Mouse (Mus musculus) thymus, adult 18-20 months (tissue): ENCODE measurements around the gene Bcap31.
"Not testable (repeated sequence)": the region's sequence is repeated elsewhere in the genome, so short reads cannot be mapped to it uniquely, and the experiment has no call there.

Experiments used
- DNase-seq, 2 experiments: peaks; one replicate each; pipeline ENCODE4 v3.0.0; 2022; ENCODE audit warnings: mixed read lengths in 2 of 2

Bcap31 gene

DNA sequence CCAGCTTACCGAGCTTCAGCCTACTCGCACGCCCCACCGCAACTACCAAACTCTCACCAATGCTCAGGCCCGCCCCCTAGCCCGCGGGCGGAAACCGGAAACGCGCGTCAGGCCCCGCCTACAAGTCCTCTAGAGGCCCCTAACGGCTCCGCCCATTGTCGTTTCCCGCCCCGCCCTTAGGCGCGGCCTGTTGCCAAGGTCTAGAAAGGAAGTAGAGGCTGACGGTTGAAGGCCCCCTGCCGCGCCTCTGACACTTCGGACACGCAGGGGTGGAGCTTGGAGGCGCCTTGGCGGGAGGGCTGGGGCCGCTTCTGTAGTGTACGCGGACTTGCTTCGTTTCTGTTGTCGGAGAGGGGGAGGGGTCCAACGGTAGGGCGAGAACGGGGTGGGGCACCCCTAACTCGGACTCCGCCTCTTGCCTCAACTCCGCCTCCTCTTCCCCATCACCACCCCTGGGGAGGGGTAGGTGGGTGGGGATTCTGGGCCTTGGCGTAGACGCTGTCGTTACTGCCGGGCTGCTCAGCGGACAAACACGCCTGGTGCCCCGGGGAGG, at the start of gene Bcap31, which contains the start of gene Abcd1:
Gene Bcap31, minus strand, starts transcription at position 67 of the 553 bp plus-strand sequence.
Gene Abcd1, plus strand, starts transcription at position 489 of the 553 bp plus-strand sequence.
- DNase-seq, result peak; percentile 92 to 96

DNA sequence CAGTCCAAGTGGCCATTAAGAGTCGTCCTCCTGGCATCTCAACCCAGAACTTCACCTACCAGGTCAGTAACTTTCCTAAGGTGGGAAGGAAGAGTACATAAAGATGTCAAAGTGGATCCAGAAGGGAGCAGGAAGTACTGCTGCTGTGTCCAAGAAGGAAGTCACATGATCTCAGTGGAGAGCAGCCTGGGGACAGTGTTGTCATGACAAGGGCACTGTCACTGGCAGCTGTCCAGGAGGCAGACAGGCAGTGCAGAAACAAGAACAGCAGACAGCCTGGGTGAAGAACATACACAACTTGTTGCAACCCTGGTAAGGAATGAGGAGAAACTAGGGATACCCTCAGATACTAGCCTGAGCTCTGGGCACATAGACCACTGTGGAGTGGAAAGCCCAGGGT, 49.3 kb upstream of the Bcap31 start:
- no peak for DNase-seq

DNA sequence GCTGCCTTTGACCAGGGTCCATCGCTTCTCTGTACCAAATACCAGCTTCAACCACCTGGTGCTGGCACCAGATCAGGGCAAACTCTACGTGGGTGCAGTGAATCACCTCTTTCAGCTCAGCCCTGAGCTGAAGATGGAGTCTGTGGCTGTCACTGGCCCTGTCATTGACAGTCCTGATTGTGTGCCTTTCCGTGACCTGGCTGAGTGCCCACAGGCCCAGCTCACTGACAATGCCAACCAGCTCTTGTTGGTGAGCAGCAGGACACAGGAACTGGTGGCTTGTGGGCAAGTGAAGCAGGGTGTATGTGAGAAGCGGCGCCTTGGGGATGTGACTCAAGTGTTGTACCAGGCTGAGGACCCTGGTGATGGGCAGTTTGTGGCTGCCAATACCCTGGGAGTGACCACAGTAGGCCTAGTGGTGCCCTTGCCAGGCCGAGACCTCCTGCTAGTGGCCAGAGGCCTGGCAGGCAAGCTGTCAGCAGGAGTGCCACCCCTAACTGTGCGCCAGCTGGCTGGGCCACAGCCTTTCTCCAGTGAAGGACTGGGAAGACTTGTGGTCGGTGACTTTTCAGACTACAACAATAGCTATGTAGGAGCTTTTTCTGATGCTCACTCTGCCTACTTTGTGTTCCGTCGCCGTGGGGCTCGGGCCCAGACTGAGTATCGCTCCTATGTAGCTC, 42.8 kb upstream of the Bcap31 start:
- no peak for DNase-seq

DNA sequence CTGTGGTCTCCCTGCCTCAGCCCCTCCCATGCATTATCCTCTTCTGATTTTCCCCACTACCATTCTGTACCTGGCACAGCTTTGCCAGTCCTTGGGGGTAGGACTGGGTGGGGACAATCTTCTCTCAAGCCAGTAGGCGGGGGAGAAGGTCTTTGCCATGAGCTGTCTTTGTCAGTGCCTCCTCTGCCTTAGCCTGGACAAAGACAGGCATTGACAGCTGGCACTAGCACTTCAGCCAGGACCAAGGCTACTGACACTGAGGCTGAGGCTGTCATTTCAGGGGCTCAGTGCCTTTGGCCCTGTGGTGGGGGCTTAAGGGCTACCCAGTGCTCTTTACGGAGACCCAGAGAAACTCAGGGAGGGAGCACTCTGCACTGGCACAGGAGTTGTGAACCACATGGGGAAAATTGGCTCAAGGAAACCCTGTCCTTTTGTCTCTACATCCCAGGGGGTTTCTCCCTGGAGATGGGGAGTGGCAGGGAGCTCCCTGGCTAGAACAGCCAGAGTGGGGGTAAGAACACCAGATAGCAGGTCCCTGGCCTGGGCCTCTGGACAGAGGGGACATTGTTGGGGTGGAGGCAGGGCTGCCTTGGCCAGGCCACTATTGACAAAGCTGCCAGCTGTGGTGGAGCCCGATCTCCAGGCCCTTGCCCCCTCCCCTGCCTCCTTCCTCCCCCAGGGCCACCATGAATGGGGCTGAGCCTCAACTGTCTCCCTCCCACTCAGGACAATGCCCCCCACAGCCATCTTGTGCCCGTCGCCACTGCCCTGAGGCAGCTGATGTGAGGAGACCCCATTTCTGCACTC, 40.6 kb upstream of the Bcap31 start, which contains the start of gene Plxnb3:
Gene Plxnb3, plus strand, starts transcription at position 757 of the 807 bp plus-strand sequence.
- DNase-seq, result no peak

DNA sequence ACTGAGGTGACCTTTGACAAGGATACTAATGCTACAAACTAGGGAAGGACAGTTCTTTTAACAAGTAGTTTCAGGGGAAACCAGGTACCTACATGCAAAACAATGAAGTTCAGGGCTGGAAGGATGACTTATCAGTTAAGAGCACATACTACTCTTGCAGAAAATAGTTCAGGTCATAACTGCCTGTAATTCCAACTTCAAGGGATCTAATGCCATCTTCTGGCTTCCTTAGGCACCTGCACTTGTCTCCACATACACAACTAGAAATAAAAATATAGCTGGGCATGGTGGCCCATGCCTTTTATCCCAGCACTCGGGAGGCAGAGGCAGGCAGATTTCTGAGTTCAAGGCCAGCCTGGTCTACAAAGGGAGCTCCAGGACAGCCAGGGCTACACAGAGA, 33.0 kb upstream of the Bcap31 start:
- DNase-seq, result no peak

DNA sequence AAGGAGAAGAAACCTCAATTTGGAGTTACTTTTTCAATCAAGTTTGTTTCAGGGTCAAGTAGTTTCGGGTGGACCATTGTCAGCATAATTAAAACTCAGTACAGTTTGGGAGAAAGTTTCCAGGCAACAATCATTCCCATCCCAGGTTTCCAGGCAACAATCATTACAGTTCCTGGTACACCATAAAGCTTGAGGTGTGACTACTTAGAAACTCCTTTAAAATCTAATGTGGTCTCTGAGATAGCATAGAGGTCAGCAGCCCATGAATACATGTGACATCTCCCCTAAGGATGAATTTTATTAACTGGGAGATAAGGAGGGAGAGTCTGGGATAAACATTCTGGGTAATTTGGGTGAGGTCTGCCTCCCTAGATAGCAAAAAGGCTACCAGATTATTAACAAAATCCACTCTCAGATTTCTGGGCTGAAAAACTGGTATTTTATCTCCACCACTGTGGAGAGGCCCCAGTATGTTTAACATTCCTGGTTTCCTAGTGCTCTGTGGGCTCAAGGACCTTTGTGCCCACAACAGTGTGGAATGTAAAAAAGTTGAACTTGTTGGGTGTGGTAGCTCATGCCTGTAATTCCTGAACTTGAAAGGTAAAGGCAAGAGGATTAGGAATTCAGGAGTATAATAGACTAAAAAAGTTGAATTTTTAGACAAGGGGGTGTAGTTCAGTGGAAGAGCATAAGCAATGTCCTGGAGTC, 29.0 kb upstream of the Bcap31 start:
- no peak for DNase-seq

DNA sequence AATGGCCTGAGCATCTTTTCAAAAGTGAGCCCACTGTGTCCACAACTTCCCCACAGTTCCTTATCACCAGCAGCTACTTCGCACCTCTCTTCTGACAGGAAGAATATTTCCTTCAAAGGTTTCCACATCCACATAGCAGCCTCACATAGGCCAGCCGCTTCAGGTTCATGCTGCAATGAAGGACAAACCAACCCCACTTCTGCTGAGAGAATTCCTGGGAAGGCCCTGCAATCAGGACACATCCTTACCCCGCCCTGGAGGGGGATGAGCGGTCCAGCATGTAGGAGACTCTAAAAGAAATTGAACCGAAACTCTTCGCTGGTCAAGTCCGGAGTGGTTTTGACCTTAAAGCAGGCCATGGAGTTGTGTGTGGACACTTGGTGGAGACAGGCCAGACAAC, 23.9 kb upstream of the Bcap31 start:
- not testable (repeated sequence) for DNase-seq

DNA sequence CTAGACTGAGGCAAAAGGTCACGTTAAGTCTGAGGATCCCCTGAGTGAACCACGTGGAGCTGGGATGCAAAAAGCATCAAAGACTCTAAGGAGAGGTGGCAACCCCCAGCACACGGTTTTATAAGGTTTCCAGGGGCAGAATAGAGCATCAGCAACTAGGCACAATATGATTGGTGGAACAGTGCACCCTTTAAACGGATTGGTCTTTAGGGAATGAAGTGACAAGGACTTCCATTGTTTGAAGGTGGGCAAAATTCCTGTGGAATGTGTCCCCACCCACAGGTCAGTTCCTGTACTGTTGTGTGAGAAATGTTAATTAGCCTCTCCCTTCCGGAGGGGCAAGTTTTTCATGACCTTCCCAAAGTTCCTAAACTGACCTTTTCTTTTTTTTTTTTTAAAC, 23.2 kb upstream of the Bcap31 start:
- DNase-seq, result no peak

DNA sequence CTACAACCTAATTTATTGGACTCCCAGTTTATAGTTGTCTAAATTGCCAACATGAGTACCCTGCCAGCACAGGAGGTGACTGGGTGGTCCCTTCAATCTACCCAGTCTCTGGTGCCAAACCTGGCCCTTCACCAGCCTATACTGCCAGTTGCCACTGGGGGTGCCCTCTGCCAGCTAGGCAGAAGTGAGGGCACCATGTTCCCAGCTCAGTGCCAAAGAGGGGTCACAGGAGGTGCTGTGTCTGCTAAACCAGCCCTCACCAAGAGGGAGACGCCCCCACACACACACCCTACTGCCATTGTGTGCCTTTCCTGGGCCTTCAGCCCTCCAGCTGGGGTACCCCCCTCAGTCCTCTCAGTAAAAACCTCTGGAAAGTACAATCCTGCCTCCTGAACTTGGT, 22.2 kb upstream of the Bcap31 start:
- DNase-seq, result no peak

DNA sequence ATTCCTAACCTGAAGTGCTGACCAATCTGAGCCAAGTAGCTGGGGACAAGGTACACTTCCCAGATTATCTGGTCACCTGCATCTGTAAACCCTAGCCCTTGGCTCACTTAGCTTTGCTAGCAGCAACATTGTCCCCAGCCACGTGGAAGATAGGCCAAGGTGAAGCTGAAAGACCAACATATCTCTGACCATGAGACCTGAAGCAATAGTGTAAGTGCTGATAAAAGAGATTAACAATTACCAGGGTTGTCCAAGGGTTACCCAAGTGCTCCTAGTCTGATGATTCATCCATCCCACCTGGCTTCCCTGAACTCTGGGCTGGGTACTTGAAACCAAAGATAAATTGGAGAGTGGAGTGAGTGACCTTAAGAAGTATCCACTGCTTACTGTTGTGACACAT, 14.9 kb upstream of the Bcap31 start:
- no peak for DNase-seq

DNA sequence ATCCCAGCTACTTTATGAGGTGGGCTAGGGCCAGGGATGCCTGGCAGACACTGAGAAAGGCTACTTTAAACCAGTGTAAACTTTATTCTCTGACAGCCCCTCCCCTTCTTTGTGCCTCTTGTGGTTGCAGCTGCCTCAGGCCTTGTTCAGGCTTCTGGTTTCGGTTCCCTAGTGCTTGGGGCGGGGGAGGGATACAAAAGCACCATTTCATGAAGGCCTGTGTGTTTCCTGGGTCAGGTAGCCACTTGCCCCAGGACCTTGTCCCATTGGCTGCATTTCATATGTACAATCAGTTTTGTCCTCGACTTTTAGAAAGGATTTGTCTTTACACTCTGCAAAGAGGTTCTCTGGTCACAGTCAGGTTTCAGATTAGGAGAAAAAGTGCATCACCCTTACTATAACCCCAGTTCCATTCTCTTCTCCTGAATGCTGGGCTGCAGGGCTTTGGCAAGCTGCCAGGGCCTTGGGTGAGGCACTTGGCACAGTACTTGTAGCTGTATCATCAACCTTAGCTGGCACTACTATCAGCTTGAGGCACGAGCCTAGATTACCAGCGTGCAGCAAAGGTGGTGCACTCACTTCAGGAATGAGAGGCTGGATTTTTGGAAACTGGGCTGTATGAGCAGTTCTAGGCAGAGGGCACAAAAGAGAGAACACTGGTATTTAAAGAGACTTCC, 2.8 kb upstream of the Bcap31 start:
- peak; percentile 8 to 34 for DNase-seq

DNA sequence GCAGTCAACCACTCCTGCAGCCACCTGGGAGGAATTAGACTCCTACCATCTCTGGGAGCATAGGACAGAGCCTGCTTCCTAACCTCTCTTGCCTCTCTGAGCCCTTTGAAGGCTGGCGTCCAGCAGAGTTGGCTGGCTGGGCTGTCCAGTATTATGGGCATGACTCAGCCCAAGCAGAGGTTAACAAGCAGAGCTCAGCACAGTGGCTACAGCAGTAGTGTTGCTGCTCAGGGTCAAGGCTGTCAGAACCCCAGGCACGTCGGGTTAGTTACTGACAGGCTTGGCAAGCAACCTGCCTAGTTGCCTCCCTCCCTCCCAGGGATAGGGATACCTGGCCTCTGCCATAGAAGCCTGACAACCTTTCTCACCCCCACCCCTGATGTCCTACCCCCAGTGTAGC, 2.3 kb upstream of the Bcap31 start:
- DNase-seq, result no peak

DNA sequence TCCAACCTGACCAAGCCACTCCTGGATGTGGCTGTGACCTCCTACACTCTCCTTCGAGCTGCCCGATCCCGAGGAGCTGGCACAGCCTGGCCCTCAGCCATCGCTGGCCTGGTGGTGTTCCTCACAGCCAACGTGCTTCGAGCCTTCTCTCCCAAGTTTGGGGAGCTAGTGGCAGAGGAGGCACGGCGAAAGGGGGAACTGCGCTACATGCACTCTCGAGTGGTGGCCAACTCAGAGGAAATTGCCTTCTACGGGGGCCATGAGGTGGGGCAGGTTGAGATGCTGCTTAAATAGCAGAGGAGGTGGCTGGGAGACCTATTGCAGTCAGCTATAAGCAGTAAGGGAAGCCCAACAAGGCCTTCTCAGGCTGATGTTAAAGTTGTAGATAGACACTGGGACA, 1.7 kb upstream of the Bcap31 start:
- peak; percentile 17 to 34 for DNase-seq

DNA sequence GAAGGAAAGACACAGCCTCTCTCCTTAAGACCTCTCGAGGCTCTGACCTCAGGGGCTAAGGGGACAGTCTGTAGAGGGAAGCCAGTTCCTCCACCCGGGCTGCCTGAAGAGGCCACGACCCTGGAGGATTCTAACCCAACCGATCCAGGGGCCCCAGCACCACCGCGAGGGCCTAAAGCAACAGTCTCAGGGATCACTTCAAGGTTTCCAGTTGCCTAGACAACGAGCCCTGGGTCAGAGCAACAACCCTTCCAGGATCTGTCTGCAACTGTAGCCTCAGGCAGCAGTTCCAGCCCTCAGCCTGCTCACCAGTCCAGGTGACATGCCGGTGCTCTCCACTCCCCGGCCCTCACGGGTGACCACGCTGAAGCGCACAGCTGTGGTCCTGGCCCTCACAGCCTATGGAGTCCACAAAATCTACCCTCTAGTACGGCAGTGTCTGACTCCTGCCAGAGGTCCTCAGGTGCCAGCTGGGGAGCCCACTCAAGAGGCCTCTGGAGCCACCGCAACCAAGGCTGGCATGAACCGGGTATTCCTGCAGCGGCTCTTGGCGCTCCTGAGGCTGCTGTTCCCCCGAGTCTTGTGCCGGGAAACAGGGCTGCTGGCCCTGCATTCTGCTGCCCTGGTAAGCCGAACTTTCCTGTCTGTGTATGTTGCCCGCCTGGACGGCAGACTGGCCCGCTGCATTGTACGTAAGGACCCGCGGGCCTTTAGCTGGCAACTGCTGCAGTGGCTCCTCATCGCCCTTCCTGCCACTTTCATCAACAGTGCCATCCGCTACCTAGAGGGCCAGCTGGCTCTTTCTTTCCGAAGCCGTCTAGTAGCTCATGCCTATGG, 952 bp upstream of the Bcap31 start:
- DNase-seq, result peak in 1 of 2 experiments; percentile 20

DNA sequence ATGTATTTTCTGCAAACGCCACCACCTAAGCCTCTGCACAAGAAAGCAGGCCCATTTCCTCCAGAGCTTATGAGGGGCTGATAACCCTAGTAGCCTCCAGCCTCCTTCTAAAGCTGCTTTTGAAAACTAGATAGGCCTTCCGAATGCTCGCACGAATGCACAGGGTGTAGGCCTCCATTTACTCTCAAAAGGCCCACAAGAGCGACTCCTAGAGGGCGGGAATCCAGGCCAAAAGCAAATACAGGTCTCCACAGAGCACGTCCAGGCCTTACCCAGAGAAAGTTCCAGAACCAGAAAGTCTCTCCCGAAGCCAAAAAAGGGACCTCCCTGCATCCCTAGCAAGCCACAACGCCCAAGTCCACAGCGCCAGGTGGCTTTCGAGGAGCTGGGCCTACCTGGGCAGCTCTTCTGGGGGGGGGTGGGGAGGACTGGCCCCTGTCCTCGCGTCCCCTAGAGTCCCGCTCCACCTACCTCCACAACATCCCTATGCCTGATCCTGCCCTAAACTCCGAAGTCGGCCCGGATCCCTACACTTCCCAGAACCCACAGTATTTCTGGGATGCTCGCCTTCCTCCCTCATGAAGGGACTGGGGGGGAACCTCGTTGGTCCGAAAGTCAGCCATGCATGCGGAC, 383 bp downstream of the Bcap31 start:
- DNase-seq, result peak; percentile 12 to 46

DNA sequence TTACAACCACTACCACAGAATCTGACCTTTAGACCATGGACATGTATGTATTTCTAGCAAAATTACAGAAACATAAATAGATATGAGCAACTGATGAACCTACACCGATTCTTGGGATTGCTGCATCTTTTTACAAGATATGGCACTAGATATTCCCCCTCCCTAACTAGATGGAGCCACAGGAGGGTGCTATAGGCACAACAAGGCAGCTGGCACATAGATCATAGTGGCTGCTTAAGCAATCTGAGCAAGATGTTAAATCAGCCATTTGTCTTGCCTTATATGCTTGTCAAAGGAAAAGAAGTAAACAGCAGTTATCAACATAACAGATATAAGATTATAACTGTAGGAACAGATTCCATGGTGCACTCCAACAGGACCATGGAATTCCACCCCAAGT, 15.5 kb downstream of the Bcap31 start:
- no peak for DNase-seq

DNA sequence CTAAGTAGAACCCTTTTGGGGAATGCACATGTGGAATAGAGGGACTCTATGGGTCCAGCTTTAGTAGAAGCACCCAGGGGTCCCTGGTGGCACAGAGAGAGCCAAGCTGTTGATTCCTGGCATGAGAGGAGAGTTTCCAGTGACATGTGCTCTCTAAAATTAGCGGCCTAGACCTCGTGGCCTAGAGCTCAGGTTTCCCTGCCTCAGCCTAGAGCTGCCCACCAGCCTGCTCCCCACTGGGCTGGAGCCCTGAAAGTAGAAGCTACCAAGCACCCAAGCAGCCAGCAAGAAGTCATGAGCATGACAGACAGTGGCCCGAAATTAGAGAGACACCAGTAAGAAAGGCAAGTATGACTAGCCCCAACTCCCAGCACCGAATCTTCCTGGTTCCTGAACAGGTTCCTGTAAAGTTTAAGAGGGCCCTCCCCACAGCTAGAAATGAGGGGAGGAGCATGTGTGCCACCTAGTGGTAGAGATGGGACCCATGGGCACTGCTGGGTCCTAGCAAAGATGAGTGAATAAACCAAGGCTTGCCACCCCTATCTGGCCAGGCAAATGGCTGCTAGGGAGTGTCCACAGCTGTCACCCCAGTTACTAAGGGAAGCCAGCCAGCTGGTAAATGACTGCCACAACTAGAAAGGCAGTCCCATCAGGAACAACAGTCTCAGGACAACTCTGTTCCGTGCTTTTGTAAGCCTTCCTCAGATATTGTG, 24.9 kb downstream of the Bcap31 start:
- DNase-seq, result no peak

DNA sequence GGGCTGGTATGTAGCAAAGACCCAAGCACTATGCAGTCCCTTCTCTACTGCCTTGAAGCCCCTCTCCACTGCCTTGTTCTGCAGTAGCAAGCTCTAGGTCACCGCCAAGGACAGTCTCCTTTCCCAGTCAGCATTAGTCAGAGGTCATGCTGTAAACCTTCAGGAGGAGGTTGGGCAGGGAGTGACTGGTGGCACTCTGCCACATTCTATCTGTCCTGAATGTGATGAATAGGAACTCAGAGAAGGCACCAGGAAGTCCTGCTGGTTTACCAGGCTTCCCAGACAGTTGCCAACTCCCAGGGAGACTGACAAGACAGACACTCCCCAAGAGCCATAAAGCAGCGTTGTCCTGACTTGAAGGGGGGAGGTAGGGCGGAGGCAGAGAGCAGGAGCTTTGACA, 30.3 kb downstream of the Bcap31 start:
- no peak for DNase-seq

DNA sequence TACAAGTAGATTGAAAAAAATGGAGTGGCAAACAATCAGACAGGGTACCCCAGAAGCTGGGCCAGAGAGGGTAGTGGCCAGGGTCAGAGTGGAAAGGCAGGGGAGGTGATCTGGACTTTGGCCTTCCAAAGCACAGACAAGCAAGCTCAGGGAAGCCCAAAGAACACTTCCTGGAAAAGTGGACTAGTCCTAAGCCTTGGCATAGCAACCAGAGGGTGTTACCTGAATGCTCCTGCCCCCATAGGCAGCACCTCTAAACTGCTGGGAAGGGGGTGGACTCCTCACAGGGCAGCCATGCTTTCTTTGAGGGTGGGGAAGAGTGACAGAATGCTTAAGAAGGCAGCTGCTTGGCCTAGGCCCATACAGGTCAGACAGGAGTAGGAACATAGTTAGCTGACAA, 31.0 kb downstream of the Bcap31 start:
- DNase-seq, result no peak

DNA sequence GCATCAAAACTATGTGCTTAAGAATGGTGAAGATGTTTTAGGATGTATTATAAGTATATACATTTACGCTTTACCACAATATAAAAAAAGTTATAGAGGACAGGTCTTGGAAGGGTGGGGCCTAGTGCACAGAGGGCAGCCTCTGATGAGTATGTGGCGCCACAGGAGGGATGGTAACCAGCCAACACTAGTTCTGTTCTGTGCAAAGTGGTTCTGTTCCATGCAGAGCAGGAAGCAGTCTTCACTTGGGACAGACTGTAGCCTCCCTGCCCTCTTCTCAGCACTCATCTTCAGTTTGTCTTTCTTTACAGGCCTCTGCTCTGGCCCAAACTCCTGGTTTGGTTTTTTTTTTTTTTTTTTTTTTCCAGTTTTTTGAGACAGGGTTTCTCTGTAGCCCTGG, 31.8 kb downstream of the Bcap31 start:
- no peak for DNase-seq

DNA sequence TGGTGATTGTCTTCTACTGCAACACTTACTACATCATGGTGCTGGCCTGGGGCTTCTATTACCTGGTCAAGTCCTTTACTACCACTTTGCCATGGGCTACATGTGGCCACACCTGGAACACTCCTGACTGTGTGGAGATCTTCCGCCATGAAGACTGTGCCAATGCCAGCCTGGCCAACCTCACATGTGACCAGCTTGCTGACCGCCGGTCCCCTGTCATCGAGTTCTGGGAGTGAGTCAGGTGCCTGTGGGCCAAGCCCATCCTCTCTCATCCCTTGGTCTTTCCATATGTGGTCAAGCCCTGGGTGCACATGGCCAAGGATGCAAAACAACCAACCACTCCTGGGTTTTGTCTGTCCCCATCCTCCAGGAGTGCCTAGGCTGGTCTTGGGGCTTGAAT, 39.3 kb downstream of the Bcap31 start:
- no peak for DNase-seq
